Mouse (Mus musculus): ENCODE results near the gene Ifna16. TPM values are rescaled to one million over a fixed set of nuclear protein-coding genes. Genes with fewer than 3 reads are reported as not detected.

The Ifna16 gene
- total and polyA plus RNA-seq, 3 experiments: not detected

- peak within 1 kb of the TSS; percentile 87 to 91 (median 88) for H3K4me3 ChIP-seq (replicated peaks in 1 of 3; ENCODE audit: low read depth in 2 of 3, low read length in 2 of 3, poor library complexity in 1 of 3)
- H3K9me3 ChIP-seq (replicated peaks; ENCODE audit: low read length): no peaks in the 10 kb centered on the region
- dilution Hi-C loops (cut with MboI; ENCODE audit: extremely low pct_ligation_motif_present, extremely low pct_unique_long_range_greater_than_20kb, low sequenced_read_pairs): no loop called here
- peak within 1 kb of the TSS; percentile 85 for H3K27ac ChIP-seq (ENCODE audit: insufficient read depth, low read depth)
- peaks cover 6 to 32% of the 10 kb centered on the region in 2 experiments for H3K4me1 ChIP-seq (ENCODE audit: control insufficient read depth in 1 of 2, insufficient read depth in 2 of 2)
- peaks cover 32% of the 10 kb centered on the region for H3K79me2 ChIP-seq (replicated peaks; ENCODE audit: control insufficient read depth, extremely low read depth, insufficient read depth, poor library complexity, severe bottlenecking)
- in situ Hi-C loops (cut with MboI; ENCODE audit: low pct_ligation_motif_present, low pct_unique_long_range_greater_than_20kb, low sequenced_read_pairs): no loop called here
- peak within 1 kb of the TSS; percentile 84 for H3K9ac ChIP-seq (ENCODE audit: insufficient read depth, low read depth)
- H3K36me3 ChIP-seq (replicated peaks in 1 of 2; ENCODE audit: control insufficient read depth in 1 of 2, insufficient read depth in 1 of 2, low read length in 1 of 2): peaks cover 5 to 21% of the 10 kb centered on the region in 2 experiments
- TF ChIP-seq ZNF384 (IDR thresholded peaks at IDR 0.05; ENCODE audit: low read depth, low read length): no peak
- TF ChIP-seq MEF2A (IDR thresholded peaks at IDR 0.05; ENCODE audit: borderline replicate concordance, low read depth, low read length): no peak
- TF ChIP-seq TCF12 (IDR thresholded peaks at IDR 0.05; ENCODE audit: low read depth, low read length): 0 out of 2 replicates have a peak, but pooled peaks have one; percentile 54
- no peak for TF ChIP-seq MYC (IDR thresholded peaks at IDR 0.05; ENCODE audit: low read depth, low read length)
- peak; percentile 73; the same call in 1 of the 2 replicates for TF ChIP-seq ELF1 (IDR thresholded peaks at IDR 0.05; ENCODE audit: low read depth, low read length)
- TF ChIP-seq TBP (conservative IDR thresholded peaks at IDR 0.05; ENCODE audit: low read depth, low read length): 0 out of 2 replicates have a peak, but pooled peaks have one; percentile 37
- TF ChIP-seq RCOR1 (conservative IDR thresholded peaks at IDR 0.05; ENCODE audit: low read depth, low read length): no peak
- no peak for TF ChIP-seq PAX5 (IDR thresholded peaks at IDR 0.05; ENCODE audit: low read length)
- no peak for TF ChIP-seq USF2 (conservative IDR thresholded peaks at IDR 0.05; ENCODE audit: low read depth, low read length)
- peak; percentile 43 for TF ChIP-seq SIN3A (IDR thresholded peaks at IDR 0.05; ENCODE audit: low read length)
- TF ChIP-seq MAFK (IDR thresholded peaks at IDR 0.05; ENCODE audit: insufficient replicate concordance, low read length): no peak
- no peak for TF ChIP-seq JUN (IDR thresholded peaks at IDR 0.05; ENCODE audit: insufficient read depth, low read depth, low read length)
- 0 out of 2 replicates have a peak, but pooled peaks have one; percentile 26 for TF ChIP-seq MAX (IDR thresholded peaks at IDR 0.05; ENCODE audit: low read length)
- TF ChIP-seq POLR2AphosphoS2 (IDR thresholded peaks at IDR 0.05; ENCODE audit: low read depth, low read length): no peak; the same call in 1 of the 2 replicates
- peak; percentile 57; the same call in 1 of the 2 replicates for TF ChIP-seq ZMIZ1 (IDR thresholded peaks at IDR 0.05; ENCODE audit: low read depth, low read length)
- no peak for TF ChIP-seq EP300 (IDR thresholded peaks at IDR 0.05; ENCODE audit: low read length)
- TF ChIP-seq CHD2 (IDR thresholded peaks at IDR 0.05; ENCODE audit: low read length): peak; percentile 72
- peak; percentile 33; the same call in 1 of the 2 replicates for TF ChIP-seq ETS1 (conservative IDR thresholded peaks at IDR 0.05; ENCODE audit: low read depth, low read length)
- peak; percentile 85; the same call in 1 of the 2 replicates for TF ChIP-seq MXI1 (IDR thresholded peaks at IDR 0.05; ENCODE audit: low read depth, low read length)
- TF ChIP-seq POLR2A (IDR thresholded peaks at IDR 0.05; ENCODE audit: low read depth, low read length): peak; percentile 87
- TF ChIP-seq KAT2A (IDR thresholded peaks at IDR 0.05; ENCODE audit: insufficient replicate concordance, low read length): 0 out of 2 replicates have a peak, but pooled peaks have one; percentile 47
- TF ChIP-seq IRF4 (IDR thresholded peaks at IDR 0.05; ENCODE audit: low read depth, low read length): peak; percentile 7; the same call in 1 of the 2 replicates
- peak; percentile 71 for TF ChIP-seq HCFC1 (IDR thresholded peaks at IDR 0.05; ENCODE audit: low read depth, low read length)
- TF ChIP-seq UBTF (IDR thresholded peaks at IDR 0.05; ENCODE audit: low read depth, low read length): peak; percentile 97
- TF ChIP-seq MAZ (IDR thresholded peaks at IDR 0.05; ENCODE audit: low read depth, low read length): no peak
- TF ChIP-seq BHLHE40 (IDR thresholded peaks at IDR 0.05; ENCODE audit: low read depth, low read length): peak; percentile 34; the same call in 1 of the 2 replicates
- TF ChIP-seq NRF1 (IDR thresholded peaks at IDR 0.05; ENCODE audit: low read depth, low read length): peak; percentile 83
- TF ChIP-seq RAD21 (IDR thresholded peaks at IDR 0.05; ENCODE audit: low read depth, low read length): no peak
- peak; percentile 76 for TF ChIP-seq NELFE (IDR thresholded peaks at IDR 0.05; ENCODE audit: low read depth, low read length)
- peak within 1 kb of the TSS; percentile 95 for H3K4me2 ChIP-seq (ENCODE audit: insufficient read depth, low read depth, poor library complexity, severe bottlenecking)
- H3K27me3 ChIP-seq (replicated peaks): no peaks in the 10 kb centered on the region
- peak; percentile 87 for DNase-seq (ENCODE audit: extremely low read depth)
Measured at GRCm38 (mm10) chr4:88721791-88722721, 45.3 kb upstream of the Ifna16 start, which contains the start of the genes Gm26566 and Klhl9. Gene Gm26566 (plus strand): TSS chr4:88721805. Gene Klhl9 (minus strand): TSS chr4:88722465.
